Mouse (Mus musculus): ENCODE measurements around the gene Cmah. TPM values are rescaled to one million over a fixed set of nuclear protein-coding genes. Genes with fewer than 3 reads are reported as not detected.

The Cmah gene
- total RNA-seq (2022), result 1 to 10 TPM; 1.1 to 2.2 (median 1.2) TPM

- DNase-seq (ENCODE audit: low spot score in 2 of 2), result no peak
These were observed at the start of gene Cmah for GRCm38 (mm10) chr13:24327201-24327600. Gene Cmah, plus strand, starts transcription at chr13:24327404.

GRCm38 (mm10) chr13:24279407-24279761 lies 47.8 kb upstream of the Cmah start:
- DNase-seq (ENCODE audit: low spot score in 2 of 2), result no peak

- DNase-seq (ENCODE audit: low spot score in 2 of 2), result no peak
These were observed 47.3 kb upstream of the Cmah start for GRCm38 (mm10) chr13:24279762-24280438.

GRCm38 (mm10) chr13:24280439-24281431 lies 46.5 kb upstream of the Cmah start, which contains the start of gene Carmil1:
Gene Carmil1, minus strand, starts transcription at chr13:24280795.
- DNase-seq (ENCODE audit: low spot score in 2 of 2), result peak; percentile 38 to 46

- no peak for DNase-seq (ENCODE audit: low spot score in 2 of 2)
These were observed 39.8 kb upstream of the Cmah start for GRCm38 (mm10) chr13:24287381-24287780.

- no peak for DNase-seq (ENCODE audit: low spot score in 2 of 2)
These were observed 30.0 kb upstream of the Cmah start for GRCm38 (mm10) chr13:24297252-24297651.

- DNase-seq (ENCODE audit: low spot score in 2 of 2), result no peak
These were observed 21.7 kb upstream of the Cmah start for GRCm38 (mm10) chr13:24305486-24305885.

GRCm38 (mm10) chr13:24306248-24306647 lies 21.0 kb upstream of the Cmah start:
- DNase-seq (ENCODE audit: low spot score in 2 of 2), result no peak

- DNase-seq (ENCODE audit: low spot score in 2 of 2), result no peak
These were observed 15.9 kb upstream of the Cmah start for GRCm38 (mm10) chr13:24311011-24311940.

- no peak for DNase-seq (ENCODE audit: low spot score in 2 of 2)
These were observed 10.6 kb upstream of the Cmah start for GRCm38 (mm10) chr13:24316563-24316962.

GRCm38 (mm10) chr13:24318618-24319017 lies 8.6 kb upstream of the Cmah start:
- DNase-seq (ENCODE audit: low spot score in 2 of 2), result no peak

GRCm38 (mm10) chr13:24321313-24321712 lies 5.9 kb upstream of the Cmah start:
- DNase-seq (ENCODE audit: low spot score in 2 of 2), result no peak

- no peak for DNase-seq (ENCODE audit: low spot score in 2 of 2)
These were observed 1.0 kb downstream of the Cmah start for GRCm38 (mm10) chr13:24328036-24328817.

- DNase-seq (ENCODE audit: low spot score in 2 of 2), result no peak
These were observed 2.9 kb downstream of the Cmah start for GRCm38 (mm10) chr13:24330128-24330527.

GRCm38 (mm10) chr13:24330836-24331523 lies 3.8 kb downstream of the Cmah start:
- no peak for DNase-seq (ENCODE audit: low spot score in 2 of 2)

GRCm38 (mm10) chr13:24332537-24332936 lies 5.3 kb downstream of the Cmah start:
- DNase-seq (ENCODE audit: low spot score in 2 of 2), result no peak

GRCm38 (mm10) chr13:24336818-24337217 lies 9.6 kb downstream of the Cmah start:
- no peak for DNase-seq (ENCODE audit: low spot score in 2 of 2)

- no peak for DNase-seq (ENCODE audit: low spot score in 2 of 2)
These were observed 10.7 kb downstream of the Cmah start for GRCm38 (mm10) chr13:24337874-24338273.

GRCm38 (mm10) chr13:24338343-24338861 lies 11.2 kb downstream of the Cmah start:
- peak; percentile 6 to 13 for DNase-seq (ENCODE audit: low spot score in 2 of 2)

GRCm38 (mm10) chr13:24339907-24340306 lies 12.7 kb downstream of the Cmah start:
- DNase-seq (ENCODE audit: low spot score in 2 of 2), result no peak
